Mouse (Mus musculus) brain, adult 2 months (tissue): ENCODE results near the gene Slc25a26.

Source experiments
- DNase-seq: peaks from one replicate; pipeline ENCODE4 v3.0.0; 2011; ENCODE audit warnings: low read depth, low spot score

The Slc25a26 gene

DNA sequence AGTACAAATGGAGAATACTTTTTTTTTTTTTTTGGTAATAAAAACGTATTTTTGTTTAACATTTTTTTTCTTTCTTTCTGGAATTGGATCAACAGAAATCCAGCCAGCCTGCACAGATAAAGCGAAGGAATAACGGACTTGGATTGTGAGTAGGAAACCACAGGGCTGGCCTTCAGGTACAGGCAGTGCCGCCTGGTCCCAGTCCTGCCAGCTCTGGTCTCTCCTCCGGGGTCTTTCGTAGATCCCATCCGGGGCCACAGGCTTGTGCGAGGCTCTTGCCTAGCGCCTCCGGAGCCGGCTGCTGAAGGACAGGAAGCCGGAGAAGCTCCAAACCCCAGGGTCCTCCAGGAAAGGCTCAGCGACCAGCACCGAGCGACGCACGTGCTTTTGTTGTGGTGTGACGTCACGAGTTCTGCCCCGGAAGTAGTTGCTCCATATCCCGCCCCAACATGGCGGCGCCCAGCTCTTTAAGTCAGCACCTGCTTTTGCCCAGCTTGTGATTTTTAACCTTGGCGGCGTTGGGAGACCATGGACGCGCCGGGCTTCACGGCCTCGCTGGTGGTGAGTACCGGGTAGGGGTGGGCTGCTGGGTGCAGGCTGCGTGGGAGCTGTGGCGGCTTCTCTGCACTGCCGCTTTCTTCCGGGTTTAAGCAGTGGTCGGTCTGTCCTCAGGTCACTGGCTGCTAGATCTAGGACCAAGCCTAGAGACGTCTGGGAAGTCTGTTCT is at the start of gene Slc25a26:
Gene Slc25a26 (plus strand): TSS at position 435 of the 727 bp plus-strand sequence.
- DNase-seq: peak; percentile 97

DNA sequence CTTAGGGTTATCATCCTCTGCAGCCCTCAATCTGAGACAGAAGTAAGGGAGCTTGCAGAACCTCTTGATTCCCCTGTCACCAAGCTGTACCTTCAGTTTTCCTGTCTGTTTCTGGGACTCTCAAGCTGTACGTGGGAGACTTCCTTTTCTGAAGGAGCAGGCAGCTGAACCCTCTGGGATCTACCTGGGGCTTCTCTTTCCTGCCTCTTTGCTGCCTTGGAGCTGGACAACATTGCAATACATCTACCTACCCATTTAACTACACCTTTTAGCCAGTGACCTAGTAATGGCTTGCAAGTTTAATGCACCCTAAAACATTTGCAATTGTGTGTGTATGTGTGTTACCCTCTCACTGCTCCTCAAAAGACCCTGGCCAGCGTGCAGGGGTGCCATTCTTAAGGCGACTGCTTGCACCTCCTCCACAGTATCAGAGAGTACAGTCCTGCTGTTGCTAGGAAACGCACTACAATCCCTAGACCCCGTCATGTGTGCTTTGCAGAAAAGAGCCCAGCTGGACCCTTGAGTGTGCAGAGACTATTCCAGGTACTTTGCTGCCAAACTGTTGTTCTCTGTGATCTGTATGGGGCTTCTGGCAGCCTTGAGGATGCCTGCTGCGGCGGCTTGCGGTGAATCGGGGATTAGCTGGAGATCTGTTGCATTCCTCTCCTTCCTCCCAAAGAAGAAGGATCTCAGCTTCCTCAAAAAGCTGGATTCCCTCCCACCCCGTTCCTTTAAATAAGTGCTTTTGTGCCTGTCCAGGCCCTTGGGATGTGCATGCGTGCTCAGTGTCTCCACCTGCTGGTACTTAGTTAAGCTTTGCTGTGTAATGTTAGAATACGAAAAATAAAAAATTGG is 35.9 kb upstream of the Slc25a26 start:
- peak; percentile 90 for DNase-seq

DNA sequence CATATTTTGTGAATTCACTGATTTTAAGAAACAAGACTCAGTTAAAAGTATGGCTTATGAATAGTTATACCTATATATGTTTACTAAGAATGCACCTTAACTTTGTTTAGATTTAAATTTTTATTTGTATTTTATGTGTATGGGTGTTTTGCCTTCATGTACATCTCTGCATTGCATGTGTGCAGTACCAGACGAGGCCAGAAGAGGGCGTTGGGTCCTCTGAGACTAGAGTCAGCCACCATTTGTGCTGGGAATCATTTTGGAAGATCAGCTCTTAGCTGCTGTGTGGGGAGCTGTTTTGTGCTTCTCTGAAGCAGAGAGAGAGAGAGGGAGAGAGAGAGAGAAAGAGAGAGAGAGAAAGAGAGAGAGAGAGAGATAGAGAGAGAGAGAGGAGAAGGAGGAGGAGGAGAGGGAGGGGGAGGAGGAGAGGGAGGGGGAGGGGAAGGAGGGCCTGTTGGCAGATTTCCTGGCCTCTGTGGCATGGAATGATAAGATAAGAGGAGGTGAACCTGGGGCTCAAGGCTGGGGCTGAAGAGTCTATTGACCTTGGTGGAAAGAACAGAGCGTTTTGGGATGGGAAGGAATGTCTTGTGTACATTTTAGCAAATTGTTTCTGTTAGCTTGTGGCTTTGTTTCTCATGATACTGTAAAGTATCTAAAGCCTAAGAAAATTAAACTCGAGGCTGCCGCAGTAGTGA is 33.5 kb upstream of the Slc25a26 start:
- no peak for DNase-seq

DNA sequence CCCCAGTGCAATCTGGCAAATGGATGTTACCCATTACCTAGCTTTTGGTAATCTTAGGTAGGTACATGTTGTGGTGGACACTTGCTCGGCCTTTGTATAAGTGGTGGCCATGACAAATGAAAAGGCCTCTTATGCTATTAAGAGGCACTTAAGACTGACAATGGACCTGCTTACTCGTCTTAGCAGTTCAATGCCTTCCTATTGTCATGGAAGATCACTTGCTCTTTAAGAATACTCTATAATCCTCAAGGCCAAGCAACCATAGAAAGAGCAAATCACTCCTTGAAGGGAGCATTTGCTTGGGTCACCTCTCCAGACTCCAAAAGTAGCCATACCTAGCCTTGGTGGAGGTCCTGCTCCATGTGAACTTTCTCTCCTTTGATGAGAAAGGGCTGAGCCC is 7.4 kb upstream of the Slc25a26 start:
- no peak for DNase-seq

DNA sequence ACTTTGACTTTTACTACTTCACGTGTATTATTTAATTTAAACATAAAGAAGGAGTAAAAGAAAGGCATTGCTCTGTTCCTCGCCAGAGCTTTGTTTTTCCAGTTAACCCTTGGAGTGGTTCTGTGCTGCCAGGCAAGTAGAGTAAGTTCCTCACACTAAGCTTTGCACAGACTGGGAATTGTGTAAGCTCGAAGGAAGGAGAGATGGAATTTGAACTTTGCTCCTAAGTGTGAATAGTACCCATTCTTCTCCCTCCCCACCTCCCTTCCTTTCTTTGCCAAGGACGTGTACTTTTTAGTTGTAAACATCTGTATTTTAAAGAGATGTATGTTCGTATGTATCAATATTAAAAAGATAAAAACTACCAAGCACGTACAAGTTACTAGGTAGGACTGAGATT is 3.8 kb downstream of the Slc25a26 start:
- DNase-seq: no peak

DNA sequence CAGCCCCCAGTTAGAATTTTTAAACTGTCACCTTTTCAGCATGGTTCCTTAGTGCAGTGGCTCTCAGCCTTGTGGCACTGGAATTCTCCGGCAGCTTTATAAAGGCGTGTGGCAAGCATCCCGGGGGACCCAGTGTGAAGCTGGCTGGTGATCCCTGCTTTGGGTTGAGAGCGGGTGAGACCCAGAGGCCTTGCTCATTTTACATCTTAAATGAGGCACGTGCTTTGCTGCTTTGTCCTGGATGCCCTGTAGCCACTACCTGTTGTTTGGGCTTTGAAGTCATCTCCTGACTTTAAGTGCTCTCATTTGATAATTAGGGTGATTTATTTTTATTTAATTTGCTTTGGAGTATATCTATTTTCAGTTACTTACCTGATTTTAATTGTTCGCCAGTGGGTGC is 7.8 kb downstream of the Slc25a26 start:
- DNase-seq: no peak

DNA sequence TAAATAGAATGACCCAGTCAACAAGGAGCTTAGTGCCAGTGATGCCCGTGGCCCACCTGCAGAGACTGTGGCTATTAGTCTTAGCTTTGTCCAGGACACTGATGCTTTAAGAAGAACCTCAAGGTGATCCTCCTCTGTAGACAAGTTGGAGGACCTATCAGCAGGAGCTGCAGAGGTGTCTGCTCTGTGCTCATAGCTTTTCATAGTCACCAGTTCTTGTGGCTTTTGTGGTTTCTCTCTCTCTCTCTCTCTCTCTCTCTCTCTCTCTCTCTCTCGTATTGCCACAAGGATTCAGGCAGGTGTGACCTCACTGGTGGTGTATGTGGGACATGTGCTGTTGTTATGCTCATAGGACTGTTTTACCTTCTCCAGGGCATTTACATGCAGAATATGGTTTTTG is 8.7 kb downstream of the Slc25a26 start:
- DNase-seq: no peak

DNA sequence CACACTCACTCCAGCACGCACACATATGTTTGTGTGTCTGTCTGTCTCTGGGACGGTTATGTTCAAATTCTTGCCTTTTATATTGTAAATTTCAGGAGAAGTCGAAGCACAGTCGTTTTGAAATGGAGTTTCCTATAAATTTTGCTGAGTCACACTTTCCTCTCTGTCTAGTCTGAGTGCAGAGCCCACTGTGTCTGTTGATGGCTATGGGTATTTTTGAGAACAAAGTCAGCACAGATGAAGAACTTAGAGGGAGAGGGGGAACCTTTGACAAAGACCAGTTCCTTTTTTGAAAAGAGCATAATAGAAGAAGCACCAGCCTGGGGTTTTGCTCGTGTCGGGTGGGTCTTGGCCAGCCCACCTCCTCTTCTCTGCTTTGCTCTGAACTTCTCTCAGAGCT is 9.1 kb downstream of the Slc25a26 start:
- no peak for DNase-seq

DNA sequence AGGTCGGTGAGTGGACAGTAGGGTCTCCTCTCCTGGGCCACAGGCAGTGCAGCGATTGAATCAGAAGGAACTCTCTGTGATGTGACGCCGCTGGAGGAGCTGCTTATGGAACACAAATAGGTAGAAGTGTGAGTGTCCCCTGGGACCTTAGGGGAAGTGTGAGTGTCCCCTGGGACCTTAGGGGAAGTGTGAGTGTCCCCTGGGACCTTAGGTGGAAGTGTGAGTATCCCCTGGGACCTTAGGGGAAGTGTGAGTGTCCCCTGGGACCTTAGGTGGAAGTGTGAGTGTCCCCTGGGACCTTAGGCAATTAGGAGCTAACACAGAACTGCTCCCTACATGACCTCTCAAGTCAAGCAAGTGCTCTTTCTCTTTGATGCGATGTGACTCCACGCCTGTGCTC is 18.0 kb downstream of the Slc25a26 start:
- DNase-seq: no peak

DNA sequence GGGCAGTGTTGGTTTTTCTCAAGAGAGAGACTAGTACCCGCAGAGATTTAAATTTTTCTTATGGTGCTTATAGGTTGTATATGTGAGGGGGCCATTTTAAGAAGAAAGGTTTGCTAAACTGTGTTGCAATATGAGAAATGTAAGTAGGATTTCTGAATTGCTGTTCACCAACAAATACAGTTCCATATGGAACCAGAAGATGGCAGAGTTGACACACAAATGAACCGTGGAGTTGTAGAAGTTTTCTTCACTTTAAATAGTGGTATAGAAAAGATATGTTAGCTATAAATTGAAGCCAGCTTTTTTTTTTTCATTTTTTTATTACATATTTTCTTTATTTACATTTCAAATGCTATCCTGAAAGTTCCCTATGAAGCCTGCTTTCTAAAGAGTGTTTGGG is 24.2 kb downstream of the Slc25a26 start:
- peak; percentile 70 for DNase-seq

DNA sequence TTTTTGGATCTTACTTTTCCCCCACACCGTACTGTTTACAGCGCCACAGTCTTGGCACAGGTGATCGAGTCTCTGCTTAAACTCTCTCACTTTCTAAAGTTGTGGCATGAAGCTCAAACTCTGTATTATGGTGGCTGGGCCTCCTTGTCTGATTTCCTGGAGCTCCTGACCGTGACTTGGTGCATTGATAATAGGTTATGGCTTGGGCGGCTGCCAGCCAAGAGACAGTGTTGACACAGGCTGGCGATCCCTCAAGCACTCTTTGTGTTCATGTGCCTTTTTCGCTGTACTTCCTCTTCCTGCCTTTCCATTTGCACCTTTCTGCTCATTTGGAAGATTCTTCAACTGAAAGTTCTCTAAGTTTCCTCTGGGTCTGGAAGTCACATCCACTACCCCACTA is 30.6 kb downstream of the Slc25a26 start:
- DNase-seq: no peak

DNA sequence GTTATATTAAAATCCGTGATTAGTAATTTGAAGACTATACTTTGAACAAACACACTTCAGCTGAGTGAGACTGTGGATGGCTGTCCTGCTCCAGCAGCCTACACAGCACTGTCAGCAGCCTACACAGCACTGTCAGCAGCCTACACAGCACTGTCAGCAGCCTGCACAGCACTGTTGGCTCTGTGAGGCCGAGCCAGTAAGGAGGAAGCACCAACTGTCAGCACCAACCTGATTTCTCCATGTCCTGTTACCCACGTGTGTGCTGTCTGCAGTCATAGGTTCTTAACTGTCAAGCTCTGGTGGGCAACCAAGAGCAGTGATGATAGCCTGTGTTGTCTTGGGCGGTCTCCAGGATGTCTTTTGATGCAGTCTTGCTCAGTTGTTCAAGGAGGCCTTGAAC is 32.0 kb downstream of the Slc25a26 start:
- peak; percentile 60 for DNase-seq

DNA sequence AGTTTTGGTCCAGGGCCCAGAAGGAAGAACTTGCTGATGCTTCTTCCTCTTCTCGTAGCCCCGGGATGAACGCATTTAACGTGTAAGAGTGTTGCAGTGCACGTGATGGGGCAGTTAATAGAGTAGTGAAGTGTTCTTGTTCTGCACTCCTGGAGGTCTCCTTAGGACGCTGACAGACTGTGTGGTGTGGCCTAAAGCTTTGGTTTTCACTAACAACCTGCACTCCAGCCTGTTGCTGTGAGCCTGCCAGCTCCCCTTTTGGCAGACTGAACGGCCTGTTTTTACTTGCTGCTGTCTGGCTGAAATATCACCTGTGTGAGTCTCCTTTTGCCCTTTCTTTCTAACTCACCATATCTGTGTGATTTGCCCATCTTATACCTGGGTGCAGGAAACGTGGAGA is 36.3 kb downstream of the Slc25a26 start:
- DNase-seq: no peak

DNA sequence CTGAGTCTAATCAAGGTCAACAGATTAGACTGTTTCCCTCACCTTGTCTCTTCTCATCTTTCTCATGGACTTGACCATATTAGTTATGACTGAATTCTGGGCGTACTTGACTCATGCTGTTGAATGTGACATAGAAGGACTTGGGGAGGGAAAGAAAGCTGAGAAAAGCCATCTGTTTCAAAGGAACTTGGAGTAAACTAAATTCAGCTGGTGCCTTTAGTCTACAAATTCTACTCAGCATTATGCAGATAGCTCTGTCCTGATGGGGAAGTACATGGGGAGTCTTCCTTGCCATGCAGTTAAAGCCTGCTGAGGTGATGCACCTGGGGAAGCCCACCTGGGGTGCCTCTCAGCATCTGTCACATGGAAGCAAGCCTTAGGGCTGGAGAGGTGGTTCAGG is 37.5 kb downstream of the Slc25a26 start:
- peak; percentile 53 for DNase-seq

DNA sequence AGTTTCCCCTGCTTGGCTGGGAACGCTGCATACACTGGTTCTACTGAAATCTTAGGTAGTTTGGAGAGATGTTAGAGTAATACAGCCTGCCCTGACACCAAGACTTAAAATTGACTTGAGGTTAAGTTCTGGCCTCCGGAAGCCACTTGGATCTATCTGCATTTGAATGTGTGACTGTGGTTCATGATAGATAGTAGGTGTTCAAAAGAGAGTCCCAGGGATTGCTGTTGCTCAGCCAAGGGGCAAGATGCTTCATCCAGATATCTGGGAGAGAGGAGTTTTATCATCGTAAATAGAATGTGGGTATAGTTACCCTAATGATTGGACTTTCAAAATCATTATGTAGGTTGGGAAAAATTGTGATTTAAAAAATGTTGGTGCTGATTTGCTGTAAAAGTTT is 40.0 kb downstream of the Slc25a26 start:
- DNase-seq: no peak

DNA sequence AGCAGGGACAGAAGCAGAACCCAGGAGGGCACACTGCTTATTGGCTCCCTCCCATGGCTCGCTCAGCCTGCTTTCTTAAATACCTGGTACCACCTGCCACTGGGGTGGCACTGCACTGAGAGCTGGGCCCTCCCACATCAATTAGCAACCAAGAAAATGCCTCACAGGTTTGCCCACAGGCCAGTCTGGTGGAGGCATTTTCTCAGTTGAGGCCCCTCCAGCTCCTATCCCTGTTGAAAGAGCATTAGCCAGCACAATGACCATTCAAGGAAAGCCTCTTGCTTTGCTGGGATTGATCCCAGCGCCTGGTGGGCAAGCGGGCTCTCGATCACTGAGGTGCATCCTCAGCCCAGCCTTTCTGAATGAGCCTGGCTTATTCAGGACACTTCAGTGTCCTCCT is 40.5 kb downstream of the Slc25a26 start:
- DNase-seq: no peak

DNA sequence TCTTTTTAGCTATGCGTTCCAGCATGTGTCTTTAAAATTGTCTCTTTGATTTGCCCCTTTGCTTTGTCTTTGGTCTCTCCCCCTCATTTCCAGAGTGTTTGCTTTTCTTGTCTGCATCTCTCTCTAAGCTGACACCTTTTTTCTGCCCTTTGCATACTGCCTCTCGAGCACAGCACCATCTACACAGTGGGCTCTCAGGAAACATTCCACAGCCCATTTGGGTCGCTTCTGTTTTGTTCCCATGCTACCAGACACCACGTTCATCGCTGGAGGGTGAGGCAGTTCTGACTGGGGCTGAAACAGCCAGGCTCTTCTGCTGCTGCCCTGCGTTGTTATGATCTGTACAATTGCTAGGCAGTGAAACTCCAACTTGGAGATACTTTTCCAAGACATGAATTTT is 41.0 kb downstream of the Slc25a26 start:
- DNase-seq: no peak

DNA sequence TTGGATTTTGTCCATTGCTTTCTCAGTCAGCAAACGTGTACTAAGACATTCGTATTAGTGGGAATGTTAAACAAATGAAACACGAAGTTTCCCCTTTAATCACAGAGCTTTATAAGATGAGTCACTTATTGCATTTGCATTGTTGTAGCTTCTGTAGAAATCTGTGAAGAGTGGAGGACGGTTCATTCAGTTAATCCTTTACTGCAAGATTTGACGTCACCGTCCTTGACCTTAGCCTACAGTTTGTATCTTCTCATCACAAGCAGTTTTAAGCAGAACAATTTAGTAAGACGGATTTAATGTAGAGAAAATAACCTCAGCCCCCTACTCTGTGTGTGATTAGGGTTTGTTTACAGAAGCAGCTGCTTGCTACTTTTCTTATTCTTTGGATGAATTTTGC is 41.7 kb downstream of the Slc25a26 start:
- no peak for DNase-seq

DNA sequence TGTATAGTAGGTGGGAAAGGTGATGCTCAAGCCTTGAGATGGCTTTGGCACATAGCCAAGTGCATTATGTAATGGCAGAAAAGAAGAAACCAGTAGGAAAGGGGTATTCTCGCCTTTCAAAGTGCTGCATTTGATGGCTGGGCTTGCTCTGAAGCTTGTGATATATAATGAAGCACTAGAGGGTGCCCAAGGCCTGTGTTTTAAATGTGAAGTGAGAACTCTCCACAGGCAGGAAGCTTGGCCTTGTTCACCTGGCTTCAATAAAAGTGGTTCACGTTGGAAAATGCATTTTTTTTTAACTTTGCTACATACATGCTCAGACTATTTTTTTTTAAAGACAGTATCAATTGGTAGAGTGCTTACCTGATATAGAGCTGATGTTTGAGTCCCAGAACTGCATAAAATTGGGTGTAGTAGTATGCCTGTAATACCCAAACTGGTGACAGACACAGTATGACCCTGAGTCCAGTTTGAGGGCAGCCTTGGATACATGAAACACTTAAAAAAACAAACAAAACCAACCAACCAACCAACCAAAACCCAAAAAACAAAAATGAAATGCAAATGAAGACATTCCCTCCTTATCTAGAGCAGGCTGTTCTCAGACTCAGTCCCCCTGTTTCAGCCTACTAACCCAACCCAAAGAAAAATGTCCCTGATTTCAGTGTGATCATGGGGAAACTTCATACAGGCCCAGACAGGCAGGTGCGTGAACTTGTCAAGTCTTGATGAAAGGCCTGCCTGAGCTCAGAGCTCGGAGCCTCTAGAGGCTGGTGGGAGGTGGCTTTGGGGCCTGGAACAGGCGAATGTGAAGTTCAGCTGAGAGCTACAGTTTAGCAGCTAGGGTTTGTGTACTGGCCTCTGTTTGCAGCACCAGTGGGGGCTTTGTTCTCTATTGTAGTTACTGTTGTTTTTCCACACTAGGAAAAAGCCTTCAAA is 44.0 kb downstream of the Slc25a26 start:
- DNase-seq: peak; percentile 79

DNA sequence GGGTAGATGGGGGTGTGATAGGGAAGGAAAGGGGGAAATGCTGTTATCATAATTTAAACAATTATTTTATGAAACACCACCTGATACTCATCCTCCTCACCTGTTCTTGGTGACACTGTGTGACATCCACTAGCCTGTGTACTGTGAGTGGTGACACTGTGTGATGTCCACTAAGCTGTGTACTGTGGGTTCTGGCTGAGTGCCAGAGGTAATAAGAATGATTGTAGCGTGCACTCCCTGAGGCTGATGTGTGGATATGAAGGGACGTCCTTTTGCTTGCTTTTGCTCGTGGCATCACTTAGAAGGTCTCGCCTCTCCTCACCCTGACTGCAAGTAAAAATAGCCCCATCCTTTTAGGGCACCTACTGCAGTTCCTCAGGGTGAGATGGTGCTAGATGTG is 47.1 kb downstream of the Slc25a26 start:
- no peak for DNase-seq

DNA sequence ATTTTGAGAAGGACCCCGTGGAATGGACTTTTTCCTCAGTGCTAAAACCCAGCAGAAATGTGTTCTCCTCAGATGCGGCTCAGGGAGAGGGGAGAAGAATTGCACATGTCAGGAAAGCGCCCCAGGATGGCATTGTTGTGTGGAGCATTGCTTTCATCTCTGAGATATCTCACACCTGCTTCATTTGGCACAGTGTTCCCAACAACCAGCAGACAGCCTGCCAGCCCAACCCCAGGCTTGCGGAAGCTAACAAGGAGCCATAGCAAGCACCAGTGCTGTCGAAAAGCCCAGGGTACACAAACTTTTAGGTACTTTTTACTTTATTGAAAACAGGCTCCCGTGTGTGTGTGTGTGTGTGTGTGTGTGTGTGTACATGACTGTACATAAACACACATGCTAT is 50.2 kb downstream of the Slc25a26 start:
- peak; percentile 57 for DNase-seq
